Mouse (Mus musculus): ENCODE results near the gene Calhm3.

DNA sequence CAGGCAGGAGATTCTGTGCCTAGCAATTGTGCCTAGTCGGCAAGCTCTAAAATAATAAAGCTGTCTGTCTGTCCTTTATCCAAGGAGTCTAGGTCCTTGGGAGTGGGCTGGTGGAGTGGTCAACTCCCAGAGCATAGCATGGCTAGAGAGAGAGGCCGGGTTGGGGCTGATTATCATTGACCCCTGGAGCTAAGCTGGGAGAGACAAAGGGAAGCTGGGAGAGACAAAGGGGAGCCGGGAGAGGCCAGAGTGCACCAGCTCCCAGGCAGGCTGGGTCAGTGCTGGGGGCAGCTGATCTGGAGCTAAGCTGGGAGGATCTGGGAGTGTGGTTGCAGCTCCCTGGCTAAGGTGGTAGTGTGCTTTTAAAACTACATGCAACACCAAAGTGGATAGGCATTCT, 9.2 kb upstream of the Calhm3 start:
- TF ChIP-seq TAL1 (IDR thresholded peaks at IDR 0.05; ENCODE audit: low read length) (no peak), GATA1 (IDR thresholded peaks at IDR 0.05; ENCODE audit: low read length) (no peak)

Measured in erythroblast, embryonic 14.5 days (primary cell).